Mouse (Mus musculus) stomach, embryonic 14.5 days (tissue): ENCODE measurements at regions not wholly inside any gene's neighbourhood (a gene's known extent, or its start where the extent isn't known, plus 50 kb on each side); places are given as distances from the start of the nearest gene placed in this dataset.

Source experiments
- ATAC-seq: fragments of 200-750 bp; cut with Nextera tagmentation; 2 replicates; pipeline ENCODE4 v1.8.0; 2017; ENCODE audit warnings: low read depth, moderate TSS enrichment; ENCODE audit not compliant: insufficient number of reproducible peaks, insufficient read depth, low FRiP score
- H3K27ac ChIP-seq: fragments of 300-500 bp; sonication (generic); 2 replicates; pipeline ENCODE4 v1.5.1; 2014; ENCODE audit warnings: mild to moderate bottlenecking, low read length, moderate library complexity, mixed read lengths
- H3K27me3 ChIP-seq: fragments of 300-500 bp; sonication (generic); 2 replicates; pipeline ENCODE4 v1.6.1; 2014; ENCODE audit warnings: low read length, control low read depth, mixed read lengths; ENCODE audit not compliant: control insufficient read depth, insufficient read depth
- H3K36me3 ChIP-seq: fragments of 300-500 bp; sonication (generic); 2 replicates; pipeline ENCODE4 v1.6.1; 2014; ENCODE audit warnings: mild to moderate bottlenecking, control low read depth, low read length, moderate library complexity, mixed read lengths; ENCODE audit not compliant: control insufficient read depth, insufficient read depth
- H3K4me1 ChIP-seq: fragments of 300-500 bp; sonication (generic); 2 replicates; pipeline ENCODE4 v1.6.1; 2014; ENCODE audit warnings: low read length, control low read depth, mixed read lengths; ENCODE audit not compliant: control insufficient read depth, insufficient read depth
- H3K4me2 ChIP-seq: fragments of 300-500 bp; sonication (generic); replicated peaks from 2 replicates; pipeline ENCODE4 v1.6.1; 2014; ENCODE audit warnings: low read depth, low read length, control low read depth
- H3K4me3 ChIP-seq: fragments of 300-500 bp; sonication (generic); 2 replicates; pipeline ENCODE4 v1.5.1; 2014; ENCODE audit warnings: low read depth, low read length, control low read depth
- H3K9ac ChIP-seq: fragments of 300-500 bp; sonication (generic); replicated peaks from 2 replicates; pipeline ENCODE4 v1.6.1; 2014; ENCODE audit warnings: low read depth, mild to moderate bottlenecking, control low read depth, low read length, moderate library complexity, mixed read lengths
- H3K9me3 ChIP-seq: fragments of 300-500 bp; sonication (generic); 2 replicates; pipeline ENCODE4 v1.6.1; 2016; ENCODE audit warnings: low read depth, low read length, control low read depth; ENCODE audit not compliant: control insufficient read depth
- WGBS: fragments of 180-500 bp; shearing (Covaris S2); extraction: QIAGEN DNeasy Blood & Tissue Kit; methylation state at CpG from one replicate; pipeline ENCODE4 v1.1.7; 2014; 5-methylcytosine and 5-hydroxymethylcytosine counted together

DNA sequence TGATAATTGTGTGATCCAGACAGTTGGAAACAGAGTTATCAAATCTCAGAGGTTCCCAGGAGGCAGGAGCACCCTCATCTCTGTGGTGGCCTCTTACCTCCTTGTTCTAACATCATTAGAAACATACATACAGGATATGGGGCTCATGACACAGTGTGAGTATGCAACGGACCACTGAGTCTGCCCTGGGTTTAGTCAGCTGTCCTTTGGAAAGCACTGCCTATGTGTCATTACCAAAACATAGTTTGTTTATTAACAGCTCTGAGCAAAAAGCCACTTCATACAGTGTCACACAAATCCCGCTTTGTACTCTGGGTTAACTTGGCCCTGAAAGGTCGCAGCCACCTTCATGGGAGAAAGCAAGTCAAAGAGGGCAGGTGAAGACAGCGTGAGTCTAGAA, 139.5 kb upstream of the Sox2 start:
- no peaks in the 10 kb centered on the region for H3K9me3 ChIP-seq
- H3K4me2 ChIP-seq, result no peak overlapping the region
- ATAC-seq, result no peak
- no peaks in the 10 kb centered on the region for H3K27me3 ChIP-seq
- no peak overlapping the region for H3K27ac ChIP-seq
- H3K36me3 ChIP-seq, result no peaks in the 10 kb centered on the region
- WGBS, result 76% methylated on average over 4 of the region's 4 CpGs
- H3K9ac ChIP-seq, result no peak overlapping the region
- no peak overlapping the region for H3K4me3 ChIP-seq
- H3K4me1 ChIP-seq, result no peaks in the 10 kb centered on the region

GRCm38 (mm10) chr3:34509160-34509559, 141.0 kb upstream of the Sox2 start:
- no peaks in the 10 kb centered on the region for H3K9me3 ChIP-seq
- no peak for ATAC-seq
- no peaks in the 10 kb centered on the region for H3K4me1 ChIP-seq
- WGBS, result 44% methylated on average over 5 of the region's 5 CpGs
- no peak overlapping the region for H3K27ac ChIP-seq
- H3K9ac ChIP-seq, result no peak overlapping the region
- no peaks in the 10 kb centered on the region for H3K27me3 ChIP-seq
- no peak overlapping the region for H3K4me2 ChIP-seq
- no peaks in the 10 kb centered on the region for H3K36me3 ChIP-seq
- H3K4me3 ChIP-seq, result no peak overlapping the region

GRCm38 (mm10) chr3:34504573-34504894, 145.7 kb upstream of the Sox2 start:
- Histone ChIP-seq H3K36me3 (no peaks in the 10 kb centered on the region), H3K4me3 (no peak overlapping the region), H3K4me2 (no peak overlapping the region), H3K4me1 (no peaks in the 10 kb centered on the region), H3K27ac (no peak overlapping the region), H3K9me3 (no peaks in the 10 kb centered on the region), H3K27me3 (no peaks in the 10 kb centered on the region), H3K9ac (no peak overlapping the region)
- 45% methylated on average over 3 of the region's 3 CpGs for WGBS
- ATAC-seq, result no peak

DNA sequence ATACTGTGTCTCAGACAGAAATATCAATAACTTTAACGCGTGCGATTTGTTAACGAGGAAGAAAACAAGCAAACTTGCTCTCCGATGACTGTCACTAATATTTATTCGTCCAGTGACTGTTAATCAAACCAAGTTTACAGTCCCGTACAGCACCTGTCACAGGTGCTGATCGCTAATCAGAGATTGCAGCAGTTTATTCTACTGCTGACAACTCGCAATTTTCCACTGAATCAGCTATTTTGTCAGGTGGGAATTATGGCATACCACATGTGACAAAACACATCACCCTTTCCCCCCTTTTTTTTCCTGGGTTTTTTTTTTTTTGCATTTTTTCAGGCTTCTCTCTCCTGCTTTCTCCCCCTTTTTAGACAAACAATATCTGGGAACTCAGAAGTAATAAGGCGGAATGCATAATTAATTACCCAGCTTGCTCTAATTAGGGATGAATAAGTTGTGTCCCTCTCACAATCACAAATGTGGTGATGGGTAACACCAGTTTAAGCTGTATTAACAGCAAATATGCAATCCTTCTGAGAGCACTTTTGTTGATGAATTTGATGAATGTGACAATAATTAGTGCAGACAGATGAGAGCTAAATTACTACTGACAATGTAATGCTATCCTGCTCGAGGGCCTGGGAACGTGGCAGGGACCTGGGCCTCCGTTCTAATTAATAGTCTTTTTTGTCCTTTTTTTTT, 146.2 kb upstream of the Sox2 start:
- Histone ChIP-seq H3K9me3 (no peaks in the 10 kb centered on the region), H3K27me3 (no peaks in the 10 kb centered on the region), H3K36me3 (no peaks in the 10 kb centered on the region), H3K4me3 (no peak overlapping the region), H3K9ac (no peak overlapping the region), H3K27ac (no peak overlapping the region), H3K4me1 (no peaks in the 10 kb centered on the region), H3K4me2 (no peak overlapping the region)
- 52% methylated on average over 13 of the region's 13 CpGs for WGBS
- ATAC-seq, result no peak

GRCm38 (mm10) chr3:34496839-34497238, 153.4 kb upstream of the Sox2 start:
- no peak overlapping the region for H3K27ac ChIP-seq
- H3K9me3 ChIP-seq, result no peaks in the 10 kb centered on the region
- 89% methylated on average over 8 of the region's 8 CpGs for whole genome bisulfite sequencing
- no peak overlapping the region for H3K4me2 ChIP-seq
- H3K36me3 ChIP-seq, result no peaks in the 10 kb centered on the region
- H3K4me3 ChIP-seq, result no peak overlapping the region
- no peaks in the 10 kb centered on the region for H3K4me1 ChIP-seq
- ATAC-seq, result no peak
- H3K9ac ChIP-seq, result no peak overlapping the region
- no peaks in the 10 kb centered on the region for H3K27me3 ChIP-seq

GRCm38 (mm10) chr3:34495615-34496014, 154.6 kb upstream of the Sox2 start:
- H3K36me3 ChIP-seq, result no peaks in the 10 kb centered on the region
- no peak overlapping the region for H3K4me2 ChIP-seq
- H3K27ac ChIP-seq, result no peak overlapping the region
- no peaks in the 10 kb centered on the region for H3K9me3 ChIP-seq
- H3K4me3 ChIP-seq, result no peak overlapping the region
- no peaks in the 10 kb centered on the region for H3K4me1 ChIP-seq
- H3K27me3 ChIP-seq, result no peaks in the 10 kb centered on the region
- WGBS, result 59% methylated on average over 3 of the region's 3 CpGs
- ATAC-seq, result no peak
- H3K9ac ChIP-seq, result no peak overlapping the region

DNA sequence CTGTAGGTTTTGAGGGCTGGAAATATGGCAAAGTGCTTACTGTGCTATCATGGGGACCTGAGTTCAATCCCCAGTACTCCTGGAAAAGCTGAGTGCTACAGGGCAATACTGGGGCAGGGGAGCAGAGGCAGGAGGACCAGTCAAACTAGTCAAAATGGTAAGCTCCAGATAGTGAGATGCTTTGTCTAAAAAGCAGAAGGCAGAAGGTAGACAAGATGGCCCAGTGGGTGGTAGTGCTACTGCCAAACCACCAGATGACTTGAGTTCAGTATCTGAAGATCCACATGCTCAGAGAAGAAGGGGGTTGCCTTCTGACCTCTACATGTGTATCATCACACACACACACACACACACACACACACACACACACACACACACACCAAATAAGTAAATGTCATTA, 156.3 kb upstream of the Sox2 start:
- no peak overlapping the region for H3K4me2 ChIP-seq
- no peaks in the 10 kb centered on the region for H3K27me3 ChIP-seq
- H3K27ac ChIP-seq, result no peak overlapping the region
- H3K4me3 ChIP-seq, result no peak overlapping the region
- ATAC-seq, result no peak
- H3K9me3 ChIP-seq, result no peaks in the 10 kb centered on the region
- H3K4me1 ChIP-seq, result no peaks in the 10 kb centered on the region
- H3K36me3 ChIP-seq, result no peaks in the 10 kb centered on the region
- H3K9ac ChIP-seq, result no peak overlapping the region

- no peak overlapping the region for H3K4me2 ChIP-seq
- no peak overlapping the region for H3K4me3 ChIP-seq
- H3K27me3 ChIP-seq, result no peaks in the 10 kb centered on the region
- no peaks in the 10 kb centered on the region for H3K4me1 ChIP-seq
- no peaks in the 10 kb centered on the region for H3K9me3 ChIP-seq
- WGBS, result 82% methylated on average over 2 of the region's 2 CpGs
- no peak overlapping the region for H3K9ac ChIP-seq
- no peak for ATAC-seq
- H3K36me3 ChIP-seq, result no peaks in the 10 kb centered on the region
- H3K27ac ChIP-seq, result no peak overlapping the region
These were observed 161.2 kb upstream of the Sox2 start for GRCm38 (mm10) chr3:34489008-34489407.

DNA sequence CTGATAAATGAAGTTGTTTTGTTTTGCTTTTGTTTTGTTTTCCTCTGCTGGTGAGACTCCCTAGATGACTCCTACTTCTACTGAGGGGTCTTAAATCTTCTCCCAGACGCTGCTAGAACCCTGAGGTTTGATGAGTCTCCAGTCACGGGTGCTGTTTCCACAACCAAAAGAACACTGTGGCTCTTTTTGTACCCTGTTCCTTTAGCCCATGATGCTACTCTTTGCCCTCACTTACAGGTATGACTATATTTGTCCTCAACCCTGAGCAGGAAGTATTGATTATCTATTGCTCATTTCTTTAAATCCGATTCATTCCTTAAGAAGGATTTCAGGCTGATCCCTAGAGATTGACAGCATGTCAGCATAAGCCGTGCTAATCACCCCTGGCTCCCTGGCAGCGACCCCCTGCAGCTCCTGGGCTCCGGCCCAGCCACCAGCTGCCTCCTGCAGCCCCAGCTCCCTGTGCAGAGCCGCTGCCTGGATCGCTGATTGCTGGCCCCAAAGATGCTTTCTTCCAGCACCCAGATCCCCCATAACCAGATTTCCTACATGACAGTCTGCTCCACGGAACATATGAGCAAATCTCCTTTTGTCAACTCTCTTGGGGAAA, 163.7 kb upstream of the Sox2 start:
- Histone ChIP-seq H3K4me3 (no peak overlapping the region), H3K9ac (no peak overlapping the region), H3K36me3 (no peaks in the 10 kb centered on the region), H3K9me3 (no peaks in the 10 kb centered on the region), H3K27me3 (no peaks in the 10 kb centered on the region), H3K4me2 (no peak overlapping the region), H3K4me1 (no peaks in the 10 kb centered on the region), H3K27ac (no peak overlapping the region)
- ATAC-seq, result no peak
- 17% methylated on average over 9 of the region's 9 CpGs for WGBS
